Mouse (Mus musculus) kidney, adult 2 months (tissue): ENCODE data around the gene Wdr90. TPM values are rescaled to one million over a fixed set of nuclear protein-coding genes. Genes with fewer than 3 reads are reported as not detected.

Source experiments
- DNase-seq: peaks from one replicate; pipeline ENCODE4 v3.0.0; 2021
- H3K27ac ChIP-seq: fragments of 200-500 bp; 2 replicates; pipeline ENCODE4 v1.5.1; 2012; ENCODE audit warnings: low read depth, low read length, control low read depth, inconsistent platforms; ENCODE audit not compliant: insufficient read depth
- H3K27me3 ChIP-seq: fragments of 200-500 bp; replicated peaks from 2 replicates; pipeline ENCODE4 v1.6.1; 2012; ENCODE audit warnings: mild to moderate bottlenecking, moderate library complexity, low read length, inconsistent platforms; ENCODE audit not compliant: control insufficient read depth, insufficient read depth
- H3K36me3 ChIP-seq: fragments of 200-500 bp; 2 replicates; pipeline ENCODE4 v1.6.1; 2012; ENCODE audit warnings: mild to moderate bottlenecking, moderate library complexity, low read length, inconsistent platforms; ENCODE audit not compliant: control insufficient read depth, insufficient read depth
- H3K4me1 ChIP-seq: fragments of 200-500 bp; 2 replicates; pipeline ENCODE4 v1.6.1; 2011; ENCODE audit warnings: low read length; ENCODE audit not compliant: control insufficient read depth, insufficient read depth
- H3K4me3 ChIP-seq: fragments of 200-500 bp; 2 replicates; pipeline ENCODE4 v1.5.1; 2011; ENCODE audit warnings: mild to moderate bottlenecking, low read depth, low read length, control low read depth; ENCODE audit not compliant: insufficient read depth
- CTCF ChIP-seq: fragments of 200-500 bp; conservative IDR thresholded peaks from 2 replicates; pipeline ENCODE4 v1.5.1; 2011; ENCODE audit warnings: low read depth, mild to moderate bottlenecking, control low read depth, low read length, moderate library complexity, mixed read lengths; ENCODE audit not compliant: insufficient read depth, insufficient read length
- POLR2A ChIP-seq: fragments of 200-500 bp; IDR thresholded peaks from one replicate; pipeline ENCODE4 v1.6.1; 2011; ENCODE audit warnings: low read depth, low read length, control low read depth
- WGBS: fragments of 180-500 bp; shearing (Covaris S2); methylation state at CpG from one replicate; pipeline ENCODE4 v1.1.7; 2018; 5-methylcytosine and 5-hydroxymethylcytosine counted together
- polyA plus RNA-seq: library from polyadenylated mRNA; depleted of rRNA; stranded (reverse); fragments of >200 nt; gene quantifications from 2 replicates; pipeline ENCODE4 v1.2.3, GENCODE M21; 2012

The Wdr90 gene
- polyA plus RNA-seq, 1 experiment: 23.8 TPM

DNA sequence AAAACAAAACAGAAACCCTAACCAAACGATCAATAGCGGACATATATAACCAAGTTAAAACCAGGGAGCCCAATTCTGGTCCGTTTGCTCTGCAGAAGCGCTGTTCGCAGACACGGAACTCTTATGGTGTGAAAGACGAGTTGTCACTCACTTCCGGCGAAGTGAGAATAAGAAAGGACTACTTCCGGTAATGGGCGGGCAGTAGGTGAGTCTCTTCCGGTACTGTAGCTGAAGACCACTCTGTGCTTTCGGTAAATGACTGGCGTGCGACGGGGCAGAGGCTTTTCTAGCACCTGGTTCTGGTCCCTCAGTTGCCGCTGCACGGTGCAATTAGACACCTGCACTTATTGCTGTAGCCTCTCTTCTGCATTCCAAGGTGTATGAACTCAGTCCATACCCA is 37.8 kb downstream of the Wdr90 start, which contains the start of gene Wdr24:
TSS of gene Wdr24 (plus strand) at position 176 of the 400 bp plus-strand sequence.
- Histone ChIP-seq H3K4me1 (peaks cover 13% of the 10 kb centered on the region), H3K27ac (0 out of 2 replicates have a peak within 1 kb of the TSS, but pooled peaks have one; percentile 53), H3K27me3 (no peaks in the 10 kb centered on the region), H3K4me3 (peak within 1 kb of the TSS; percentile 91), H3K36me3 (no peaks in the 10 kb centered on the region)
- peak; percentile 89 for DNase-seq
- WGBS: under 1% methylated on average over 18 of the region's 18 CpGs
- TF ChIP-seq POLR2A (peak; percentile 18), CTCF (no peak)

DNA sequence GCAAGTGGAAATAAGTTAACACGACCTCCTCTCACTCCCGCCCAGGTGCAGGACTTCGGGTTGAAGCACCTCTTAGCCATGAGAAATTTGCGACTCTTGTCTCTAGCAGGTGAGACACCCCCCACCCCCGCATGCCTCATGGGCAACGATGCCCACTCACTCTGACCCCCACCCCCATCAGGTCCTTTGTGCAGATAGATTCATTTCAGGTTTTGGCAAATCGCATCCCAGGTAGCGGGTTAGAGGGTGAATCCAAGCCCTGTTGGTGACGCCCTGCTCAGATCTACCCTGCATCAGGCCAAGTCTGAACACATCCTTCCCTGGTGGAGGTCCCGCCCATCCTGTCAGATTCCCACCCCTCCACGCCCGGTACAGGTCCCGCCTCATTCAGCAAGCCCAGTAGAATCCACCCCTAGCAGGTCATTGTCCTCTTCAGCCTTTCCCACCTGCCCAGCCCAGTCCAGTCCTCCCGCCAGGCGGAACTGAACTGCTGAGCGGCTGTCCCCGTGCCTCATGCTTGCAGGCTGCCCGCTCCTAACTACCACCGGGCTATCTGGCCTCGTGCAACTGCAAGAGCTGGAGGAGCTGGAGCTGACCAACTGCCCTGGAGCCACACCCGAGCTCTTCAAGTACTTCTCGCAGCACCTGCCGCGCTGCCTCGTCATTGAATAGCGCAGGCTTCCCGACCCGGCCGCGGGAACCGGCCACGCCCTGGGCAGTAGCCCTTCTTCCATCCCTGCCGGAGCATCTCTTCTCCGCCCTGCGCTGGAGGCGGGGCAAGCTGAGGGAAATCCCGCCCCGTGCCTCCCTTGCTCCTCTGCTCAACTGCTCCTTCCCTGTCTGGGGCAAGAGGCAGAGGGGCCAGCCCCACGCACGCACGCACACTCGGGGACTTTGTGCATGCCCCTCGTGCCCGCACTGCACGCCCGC is 42.2 kb downstream of the Wdr90 start:
- H3K27me3 ChIP-seq: no peaks in the 10 kb centered on the region
- DNase-seq: peak; percentile 33
- H3K27ac ChIP-seq: no peak overlapping the region
- no peak for TF ChIP-seq POLR2A
- TF ChIP-seq CTCF: no peak
- no peak overlapping the region for H3K4me3 ChIP-seq
- peaks cover 4% of the 10 kb centered on the region for H3K4me1 ChIP-seq
- no peaks in the 10 kb centered on the region for H3K36me3 ChIP-seq
- whole genome bisulfite sequencing: 7% methylated on average over 44 of the region's 46 CpGs

DNA sequence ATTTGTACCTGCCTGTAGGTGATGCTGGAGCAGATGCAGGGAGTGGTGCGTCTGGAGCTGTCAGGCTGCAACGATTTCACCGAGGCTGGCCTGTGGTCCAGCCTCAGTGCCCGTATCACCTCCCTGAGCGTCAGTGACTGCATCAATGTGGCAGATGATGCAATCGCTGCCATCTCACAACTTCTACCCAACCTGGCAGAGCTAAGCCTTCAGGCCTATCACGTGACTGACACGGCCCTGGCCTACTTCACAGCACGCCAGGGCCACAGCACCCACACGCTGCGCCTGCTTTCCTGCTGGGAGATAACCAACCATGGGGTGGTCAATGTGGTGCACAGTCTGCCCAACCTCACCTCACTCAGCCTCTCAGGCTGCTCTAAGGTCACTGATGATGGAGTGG is 43.6 kb downstream of the Wdr90 start:
- DNase-seq: no peak
- Histone ChIP-seq H3K27ac (no peak overlapping the region), H3K27me3 (no peaks in the 10 kb centered on the region), H3K4me3 (no peak overlapping the region), H3K36me3 (no peaks in the 10 kb centered on the region), H3K4me1 (no peaks in the 10 kb centered on the region)
- WGBS: 89% methylated on average over 11 of the region's 11 CpGs
- no peak for TF ChIP-seq POLR2A
- no peak for TF ChIP-seq CTCF

DNA sequence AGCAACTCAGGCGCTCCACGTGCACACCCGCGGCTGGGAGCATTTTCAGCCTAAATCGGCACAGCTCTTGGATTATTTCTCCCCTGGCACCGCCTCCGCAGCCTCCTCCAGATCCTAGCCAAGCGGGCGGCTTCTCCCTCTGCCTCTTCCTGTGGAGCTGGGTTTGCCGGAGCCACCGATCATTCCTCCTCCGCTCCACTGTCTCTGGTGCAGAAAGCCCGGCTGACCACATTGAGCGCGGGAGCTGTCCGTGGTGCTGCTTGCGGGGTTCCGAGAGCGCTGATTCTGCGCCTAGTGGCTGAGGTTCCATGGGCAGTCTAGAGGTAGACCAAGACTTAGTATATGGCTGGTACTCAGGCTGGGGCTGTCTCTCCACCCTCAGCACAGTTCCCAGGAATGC is 47.8 kb downstream of the Wdr90 start:
- H3K36me3 ChIP-seq: no peaks in the 10 kb centered on the region
- DNase-seq: peak; percentile 89
- 0 out of 2 replicates have a peak, but pooled peaks cover 3% of the 10 kb centered on the region for H3K4me1 ChIP-seq
- H3K27me3 ChIP-seq: no peaks in the 10 kb centered on the region
- TF ChIP-seq CTCF (peak; percentile 67), POLR2A (no peak)
- no peak overlapping the region for H3K27ac ChIP-seq
- WGBS: 2% methylated on average over 20 of the region's 20 CpGs
- H3K4me3 ChIP-seq: no peak overlapping the region

DNA sequence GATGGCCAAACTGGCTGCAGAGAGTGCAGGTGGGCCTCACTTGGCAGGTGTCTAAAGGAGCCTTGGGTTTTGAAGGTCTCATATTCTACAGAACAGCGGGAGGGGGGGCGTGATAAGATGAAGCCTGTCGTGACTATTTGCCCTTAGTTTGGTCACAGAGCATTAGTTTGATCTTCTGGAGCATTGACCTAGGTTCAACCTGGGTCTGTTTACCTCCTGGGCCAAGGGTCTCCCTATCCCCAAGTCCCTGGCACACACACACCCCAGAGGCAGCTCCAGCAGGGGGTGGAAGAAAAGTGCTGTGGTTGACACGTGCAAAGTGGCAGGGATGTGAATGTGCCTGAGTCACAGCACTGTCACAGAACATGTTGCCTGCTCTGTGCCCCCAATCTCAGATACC is 50.4 kb downstream of the Wdr90 start:
- 79% methylated on average over 4 of the region's 4 CpGs for WGBS
- Histone ChIP-seq H3K36me3 (no peaks in the 10 kb centered on the region), H3K27me3 (no peaks in the 10 kb centered on the region), H3K4me1 (0 out of 2 replicates have a peak, but pooled peaks cover 3% of the 10 kb centered on the region), H3K27ac (no peak overlapping the region), H3K4me3 (no peak overlapping the region)
- no peak for TF ChIP-seq POLR2A
- no peak for TF ChIP-seq CTCF
- DNase-seq: no peak

DNA sequence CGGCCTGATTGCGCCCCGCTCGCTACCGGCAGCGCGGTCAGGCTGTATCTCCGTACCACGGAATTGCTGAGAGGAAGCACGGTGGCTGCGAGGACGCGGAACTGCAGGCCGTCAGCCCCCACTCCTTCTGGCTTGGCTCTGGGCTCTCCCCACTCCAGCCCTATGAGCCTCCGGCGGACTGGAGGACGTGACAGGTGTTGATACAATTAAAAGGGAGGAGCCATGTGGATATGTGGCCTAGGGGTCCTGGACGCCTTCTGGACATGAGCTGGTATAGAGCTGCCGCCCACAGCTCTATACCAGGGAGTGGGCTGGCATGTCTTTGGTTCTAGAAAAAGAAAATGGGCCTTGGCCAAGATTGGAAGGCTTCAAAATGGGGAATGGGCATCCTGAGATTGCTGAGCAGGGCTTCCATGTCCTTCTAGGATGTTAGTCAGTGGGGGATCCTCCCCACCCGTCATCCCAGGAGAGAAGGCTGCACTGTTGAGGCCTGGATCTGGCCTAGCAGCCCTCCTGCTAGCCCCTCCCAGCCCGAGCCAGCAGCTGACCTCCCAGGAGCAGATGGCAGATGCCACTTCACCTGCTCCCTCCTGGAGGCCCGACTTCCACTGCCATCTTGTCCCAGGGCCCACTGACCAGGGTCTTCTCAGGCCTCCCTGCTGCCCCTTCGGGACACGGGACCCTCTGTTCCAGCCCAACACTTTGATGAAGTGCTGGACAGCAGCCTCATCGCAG is 51.5 kb downstream of the Wdr90 start:
- Histone ChIP-seq H3K4me3 (peak overlapping the region; percentile 63), H3K4me1 (0 out of 2 replicates have a peak, but pooled peaks cover 3% of the 10 kb centered on the region), H3K27me3 (no peaks in the 10 kb centered on the region), H3K36me3 (no peaks in the 10 kb centered on the region), H3K27ac (no peak overlapping the region)
- no peak for TF ChIP-seq CTCF
- TF ChIP-seq POLR2A: no peak
- 16% methylated on average over 25 of the region's 25 CpGs for WGBS
- no peak for DNase-seq
